Mouse (Mus musculus) v-Abl transformed pro-B cells (cell line): ENCODE results near the gene Coq5.

ENCODE experiments used
- in situ Hi-C, 2 experiments: fragments of 400-800 bp; cut with MboI; formaldehyde crosslinking; loops; one replicate each; pipeline ENCODE4 v1.15.1; 2025; ENCODE audit not compliant: unreplicated experiment in 2 of 2

The Coq5 gene

DNA sequence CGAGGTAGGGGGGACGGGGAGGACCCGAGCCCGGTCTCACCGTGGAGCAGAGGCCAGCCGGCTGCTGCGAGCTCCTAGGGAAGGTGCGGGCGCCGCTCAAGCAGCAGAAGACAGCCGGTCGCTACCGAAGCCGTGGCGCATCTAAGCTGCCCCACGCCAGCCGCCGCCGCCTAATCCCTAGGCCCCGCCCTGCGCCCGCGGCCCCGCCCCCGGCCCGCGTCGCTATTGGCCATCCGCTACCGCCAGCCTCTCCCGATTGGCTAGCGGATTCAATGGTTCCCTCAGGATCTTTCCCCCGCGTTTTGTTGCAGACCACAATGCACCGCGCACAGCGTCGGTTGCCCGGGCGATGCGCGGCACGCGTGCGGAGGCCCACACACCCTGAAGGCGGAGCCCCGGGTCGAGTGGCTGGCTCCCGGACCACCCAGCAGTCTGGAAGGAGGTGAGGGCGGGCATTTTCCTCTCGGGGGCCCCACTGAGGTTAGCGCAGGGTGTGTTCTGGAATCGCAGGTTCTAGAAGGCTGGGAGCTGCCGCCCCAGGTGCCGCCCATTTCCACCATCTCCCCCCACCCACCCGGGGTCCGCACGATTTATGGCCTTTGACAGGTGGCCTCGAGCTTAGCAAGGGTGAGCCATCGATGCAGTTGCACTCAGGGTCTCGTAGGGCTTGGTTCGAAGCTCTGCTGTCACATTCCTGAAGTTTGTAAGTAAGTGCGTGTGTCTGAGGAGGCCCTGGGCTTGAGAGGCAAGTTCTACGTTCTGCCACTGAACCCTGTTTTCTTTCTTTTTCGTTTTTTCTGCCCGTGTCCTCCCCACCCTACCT lies 21.5 kb downstream of the Coq5 start, which contains the start of gene Dynll1:
TSS of gene Dynll1 (minus strand) at position 208 of the 823 bp plus-strand sequence.
- in situ Hi-C loops: loop anchor here in 1 of 2 experiments (5.0 kb wide), 1 partner anchor 46 kb away; the partner anchor contains the start of gene Cox6a1

DNA sequence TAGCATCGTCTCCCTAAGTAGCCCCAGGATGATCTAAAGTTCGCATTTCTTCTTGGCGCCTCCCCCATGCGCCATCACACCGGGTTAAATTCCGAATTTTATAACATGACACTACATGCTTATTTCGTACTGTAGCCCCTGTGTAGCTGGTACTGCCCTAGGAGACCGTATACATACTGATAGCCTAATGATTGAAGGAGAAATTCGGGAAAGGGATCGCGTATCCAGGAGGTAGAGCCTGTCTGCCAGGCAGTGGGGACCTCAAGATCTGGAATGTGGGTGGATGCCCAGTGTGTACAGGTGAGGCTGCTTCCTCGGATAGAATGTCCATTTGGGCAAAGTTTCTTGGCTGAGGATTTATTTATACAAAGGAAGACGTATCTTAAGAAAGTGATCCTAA lies 22.1 kb downstream of the Coq5 start:
- in situ Hi-C loops: loop anchor here in 1 of 2 experiments (5.0 kb wide), 1 partner anchor 46 kb away; the partner anchor contains the start of gene Cox6a1

GRCm38 (mm10) chr5:115302190-115302589 lies 22.7 kb downstream of the Coq5 start:
- in situ Hi-C loops: loop anchor here in 1 of 2 experiments (5.0 kb wide), 1 partner anchor 45 kb away; the partner anchor contains the start of gene Cox6a1

DNA sequence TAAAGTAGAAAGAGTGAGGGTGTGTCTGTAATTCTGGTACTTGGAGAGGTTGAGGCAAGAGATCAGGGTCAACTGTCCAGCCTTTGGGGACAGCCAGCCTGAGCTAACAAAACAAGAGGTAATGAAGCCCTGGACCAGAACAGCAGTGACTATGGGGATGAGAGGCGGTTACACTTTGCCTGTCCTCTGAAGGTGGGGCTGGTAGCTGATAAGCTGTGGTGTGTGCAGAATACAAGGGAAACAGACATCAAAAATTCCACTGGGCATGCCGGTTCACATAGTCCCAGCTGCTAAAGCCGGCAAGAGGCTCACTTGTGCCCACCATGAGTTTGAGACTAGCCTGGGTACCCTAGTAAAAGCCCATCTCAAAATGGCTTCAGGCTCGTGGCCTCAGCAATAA lies 32.9 kb downstream of the Coq5 start:
- in situ Hi-C loops: no loop called here

- in situ Hi-C loops: no loop called here
Observed at GRCm38 (mm10) chr5:115312816-115313667, 33.6 kb downstream of the Coq5 start.

- in situ Hi-C loops: no loop called here
Observed at GRCm38 (mm10) chr5:115313668-115313943, 34.1 kb downstream of the Coq5 start.

- in situ Hi-C loops: no loop called here
Observed at GRCm38 (mm10) chr5:115316968-115317644, 37.6 kb downstream of the Coq5 start.

DNA sequence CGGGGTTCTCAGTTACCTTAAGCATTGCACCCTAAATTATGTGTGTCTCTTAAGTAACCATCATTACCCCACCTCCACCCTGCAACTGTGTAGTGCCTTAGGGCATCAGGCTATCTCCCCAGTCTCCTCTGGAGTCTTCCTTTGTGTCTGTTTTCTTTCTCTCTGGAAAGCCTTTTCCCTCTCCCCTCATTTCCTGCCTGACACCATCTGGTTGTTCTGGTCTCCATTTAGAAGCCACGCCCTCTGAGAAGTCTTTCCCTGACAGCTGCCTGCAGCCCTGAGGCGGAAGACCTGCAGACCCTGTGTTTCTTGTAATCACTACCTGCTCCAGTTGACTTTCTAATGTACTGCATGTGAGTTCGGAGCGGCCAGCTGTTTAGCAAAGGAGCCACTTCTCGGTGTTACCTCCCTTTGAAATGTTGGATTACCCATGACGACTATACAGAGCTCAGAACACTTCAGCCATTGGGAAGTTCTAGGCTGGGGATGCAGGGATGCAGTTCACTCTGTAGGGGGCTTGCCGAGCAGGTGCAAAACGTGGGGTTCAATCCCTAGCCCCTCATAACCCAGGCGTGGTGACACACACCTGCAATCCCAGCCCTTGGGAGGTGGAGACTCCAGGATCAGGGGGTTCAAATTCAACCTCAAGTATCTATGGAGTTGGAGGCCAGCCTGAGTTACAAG lies 38.3 kb downstream of the Coq5 start:
- in situ Hi-C loops: no loop called here

- in situ Hi-C loops: no loop called here
Observed at GRCm38 (mm10) chr5:115319004-115319940, 39.8 kb downstream of the Coq5 start.

DNA sequence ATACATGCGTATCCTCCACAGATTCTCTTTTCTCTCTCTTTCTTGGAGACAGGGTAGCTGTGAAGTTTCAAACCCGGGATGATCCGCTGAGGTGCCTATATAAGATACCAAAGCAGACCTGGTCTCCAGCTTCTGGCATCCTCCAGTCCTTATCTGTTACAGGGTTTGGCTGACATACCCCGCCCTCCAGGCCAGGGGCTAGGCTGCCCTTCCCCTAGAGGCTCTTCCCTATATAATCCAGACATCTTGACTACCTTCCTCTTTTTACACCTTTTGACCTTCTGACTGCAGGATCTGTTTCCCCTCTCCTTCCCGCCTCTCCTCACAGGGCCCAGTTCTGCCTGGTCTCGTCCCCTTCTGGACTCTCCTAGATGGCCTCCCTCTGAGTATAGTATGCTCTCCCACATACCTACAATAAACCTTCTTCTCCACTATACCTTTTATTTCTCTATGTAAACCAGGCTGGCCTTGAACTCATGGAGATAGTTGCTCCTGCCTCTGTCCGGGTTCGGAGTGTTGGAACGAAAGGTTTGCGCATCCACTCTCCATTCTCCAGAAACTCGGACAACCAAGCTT lies 46.9 kb downstream of the Coq5 start:
- in situ Hi-C loops: no loop called here

DNA sequence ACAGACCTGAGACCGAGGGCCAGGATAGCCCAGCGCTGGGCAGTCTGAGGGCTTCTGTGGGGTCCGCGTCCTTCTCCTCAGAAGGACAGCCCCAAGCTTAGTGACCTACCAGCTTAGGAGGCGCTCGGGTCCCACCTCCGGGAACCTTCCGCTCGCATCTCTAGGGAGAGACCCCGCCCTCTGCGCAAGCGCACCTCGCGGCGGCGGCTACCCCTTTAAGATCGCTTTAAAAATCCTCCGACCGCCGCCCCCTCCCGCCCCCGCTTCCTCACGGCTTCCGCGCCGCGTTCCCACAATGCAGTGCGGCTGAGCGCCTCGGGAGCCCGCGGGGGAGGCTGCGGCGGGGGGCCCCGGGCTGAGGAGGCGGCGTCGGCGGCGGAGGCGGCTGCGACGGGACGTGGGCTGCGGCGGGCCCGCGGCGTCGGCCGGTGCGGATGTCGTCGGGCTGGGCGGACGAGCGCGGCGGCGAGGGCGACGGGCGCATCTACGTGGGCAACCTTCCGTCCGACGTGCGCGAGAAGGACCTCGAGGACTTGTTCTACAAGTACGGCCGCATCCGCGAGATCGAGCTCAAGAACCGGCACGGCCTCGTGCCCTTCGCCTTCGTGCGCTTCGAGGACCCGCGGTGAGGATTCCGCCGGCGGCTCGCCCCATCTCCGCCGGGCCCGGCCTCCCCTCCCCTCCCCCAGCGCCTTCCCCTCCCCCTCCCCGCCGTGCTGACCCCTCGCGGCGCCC lies 47.6 kb downstream of the Coq5 start, which contains the start of gene Srsf9:
TSS of gene Srsf9 (plus strand) at position 303 of the 735 bp plus-strand sequence.
- in situ Hi-C loops: no loop called here

DNA sequence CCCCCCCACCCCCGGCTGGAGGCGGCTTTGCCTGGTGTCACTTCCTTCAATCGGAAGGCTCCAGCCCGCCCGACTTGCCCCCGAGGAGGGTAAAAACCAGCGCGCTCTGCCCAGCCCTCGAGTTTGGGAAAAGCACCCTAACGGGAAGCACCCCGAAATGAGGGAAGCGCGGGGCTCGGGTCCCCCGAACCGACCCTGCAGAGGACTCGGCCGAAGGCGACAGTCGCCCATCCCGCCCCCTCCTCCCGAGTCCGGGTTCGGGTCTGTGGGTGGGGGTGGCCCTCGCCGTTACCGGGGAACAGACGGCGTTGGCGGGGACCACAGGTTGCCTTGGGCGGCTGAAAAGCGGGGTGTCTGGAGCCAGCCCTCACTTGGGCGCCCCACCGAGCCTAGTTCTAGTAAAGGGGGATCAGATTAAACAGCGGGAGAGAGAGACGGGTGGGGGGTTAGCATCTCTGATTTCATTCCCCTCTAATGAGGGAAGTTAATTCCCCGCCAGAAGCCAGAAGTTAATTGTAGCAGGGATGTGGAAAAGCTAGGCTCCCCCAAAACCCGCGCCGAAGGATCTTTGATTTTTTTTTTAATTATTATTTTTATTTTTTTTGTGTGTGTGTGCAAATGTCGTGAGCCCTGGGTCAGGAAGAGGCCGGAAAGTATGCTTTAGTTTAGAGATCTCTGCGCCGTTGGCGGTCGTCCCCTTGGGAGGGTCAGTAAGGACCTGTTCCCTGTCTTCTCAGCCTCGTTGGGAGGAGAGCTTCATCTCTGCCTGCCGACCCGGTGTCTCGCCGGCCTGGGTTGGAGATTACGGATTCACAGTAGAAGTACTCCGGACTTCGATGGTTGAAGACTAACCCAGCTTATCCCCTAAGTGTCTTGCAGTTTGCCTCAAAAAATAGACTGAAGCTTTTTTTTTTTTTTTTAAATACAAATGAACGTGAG lies 48.4 kb downstream of the Coq5 start:
- in situ Hi-C loops: no loop called here

GRCm38 (mm10) chr5:115330955-115331354 lies 51.5 kb downstream of the Coq5 start:
- in situ Hi-C loops: no loop called here

DNA sequence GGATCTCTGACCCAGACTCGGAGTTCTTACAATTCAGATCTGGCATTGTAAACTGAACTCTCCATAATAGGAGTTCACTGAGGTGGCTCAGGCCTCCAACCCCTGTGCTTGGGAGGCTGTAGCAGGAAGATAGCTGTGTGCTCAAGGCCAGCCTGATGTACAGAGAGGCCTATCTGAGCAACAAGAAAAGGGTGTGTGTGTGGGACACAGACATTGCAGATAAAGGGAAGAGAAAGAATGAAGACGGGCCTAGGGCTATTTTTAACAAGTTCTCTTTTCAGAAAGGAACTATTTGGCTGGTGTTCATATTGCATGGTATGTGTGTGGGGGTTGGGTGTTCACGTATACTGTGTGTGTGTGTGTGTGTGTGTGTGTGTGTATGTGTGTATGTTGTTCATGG lies 54.2 kb downstream of the Coq5 start:
- in situ Hi-C loops: no loop called here

GRCm38 (mm10) chr5:115340007-115340406 lies 60.5 kb downstream of the Coq5 start:
- in situ Hi-C loops: loop anchor here in 1 of 2 experiments (10.0 kb wide), 2 partner anchors 155 to 215 kb away; no protein-coding TSS in a partner anchor

DNA sequence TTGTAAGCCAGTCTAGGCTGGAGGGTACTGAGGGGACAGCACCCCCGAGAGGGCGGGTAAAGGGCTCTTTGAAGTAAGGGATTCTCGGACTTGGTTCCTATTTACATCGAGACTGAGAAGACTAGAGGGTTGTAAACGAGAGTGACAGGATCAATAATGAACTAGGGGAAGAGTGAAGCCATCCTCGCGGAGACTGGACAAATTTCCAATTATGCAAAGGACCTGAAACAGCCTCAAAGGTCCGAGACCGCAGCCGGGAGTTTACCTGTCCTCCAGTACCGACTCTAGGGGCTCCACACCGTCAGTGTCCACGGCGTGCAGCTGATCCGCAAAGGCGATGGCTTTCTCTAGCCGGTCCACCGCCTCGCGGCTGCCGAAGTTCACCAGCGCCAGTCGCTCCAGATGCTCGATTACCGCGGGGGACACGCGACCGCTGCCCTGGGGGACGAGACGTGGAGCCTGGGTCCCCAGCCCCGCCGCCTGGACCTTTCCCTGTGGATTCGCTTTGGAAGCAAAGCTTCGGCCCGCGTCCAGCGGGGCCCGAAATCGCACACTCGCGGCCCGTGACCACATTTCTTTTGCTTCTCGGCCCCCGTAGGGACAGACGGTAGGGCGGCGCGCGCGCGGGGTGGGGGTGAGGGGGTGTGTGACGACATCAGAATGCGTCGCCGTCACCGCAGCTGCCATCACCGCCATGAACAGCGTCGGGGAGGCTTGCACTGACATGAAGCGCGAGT lies 61.3 kb downstream of the Coq5 start, which contains the start of the genes Gatc and Triap1:
TSS of gene Gatc (minus strand) at position 602 of the 737 bp plus-strand sequence.
TSS of gene Triap1 (plus strand) at position 649 of the 737 bp plus-strand sequence.
- in situ Hi-C loops: loop anchor here in 1 of 2 experiments (10.0 kb wide), 2 partner anchors 156 to 216 kb away; no protein-coding TSS in a partner anchor
